Mouse (Mus musculus): ENCODE data around the gene Zic2. TPM values are rescaled to one million over a fixed set of nuclear protein-coding genes. Genes with fewer than 3 reads are reported as not detected.
A peak's percentile ranks its signal among the peaks of the same experiment; 100 is the strongest.

Gene Zic2
- total and polyA plus RNA-seq, 2 experiments: not detected

DNA sequence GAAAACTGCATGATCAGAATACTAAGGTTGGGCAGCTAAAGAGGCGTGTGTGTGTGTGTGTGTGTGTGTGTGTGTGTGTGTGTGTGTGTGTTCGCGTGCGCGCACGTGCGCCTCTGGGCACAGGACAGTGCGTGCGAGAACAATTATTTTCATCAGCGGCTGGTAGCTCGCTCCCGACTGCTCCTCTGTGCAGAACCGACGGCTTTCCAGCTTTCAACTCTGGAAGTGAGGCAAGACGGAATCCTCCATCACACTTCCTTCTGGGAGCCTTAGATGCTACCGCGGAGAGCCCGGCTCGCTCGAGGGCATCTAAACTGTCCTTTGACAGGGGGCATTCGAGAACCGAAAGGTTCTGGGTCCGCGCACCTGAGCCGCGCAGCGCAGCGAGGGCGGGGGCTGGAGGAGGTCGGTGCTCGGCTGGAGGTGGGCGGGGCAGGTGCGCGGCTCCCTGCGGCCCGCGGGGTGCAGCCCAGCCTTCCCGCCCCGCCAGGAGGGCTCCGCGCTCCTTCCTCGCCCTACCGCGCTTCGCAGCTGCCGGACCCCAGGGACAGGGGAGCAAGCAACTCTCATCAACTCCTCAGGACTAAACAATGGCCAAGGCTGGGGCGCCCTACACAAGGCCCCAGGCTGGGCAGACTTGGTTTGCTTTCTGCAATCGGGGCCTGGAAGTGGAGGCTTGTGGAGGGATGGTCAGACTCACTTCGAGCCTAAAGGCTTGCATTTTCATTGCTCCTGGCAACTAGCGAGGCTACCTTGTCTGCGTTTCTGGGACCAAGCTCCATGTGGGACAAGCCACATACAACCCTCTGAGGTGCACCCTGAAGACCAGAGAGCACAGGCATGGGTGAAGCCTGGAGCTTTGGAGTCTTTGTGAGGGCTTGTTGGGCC is 15.4 kb downstream of the Zic2 start, which contains the start of gene Gm10837:
TSS of gene Gm10837 (plus strand) at position 146 of the 888 bp plus-strand sequence.
- TF ChIP-seq CTCF (IDR thresholded peaks at IDR 0.05; ENCODE audit: low read depth, low read length): no peak
- TF ChIP-seq POLR2A (IDR thresholded peaks at IDR 0.05; ENCODE audit: extremely low read depth, insufficient read depth, low read length): no peak
- H3K4me1 ChIP-seq (ENCODE audit: control insufficient read depth, insufficient read depth, low read length): no peaks in the 10 kb centered on the region; the same call in 1 of the 2 replicates
- H3K36me3 ChIP-seq (ENCODE audit: control insufficient read depth, insufficient read depth, low read length): no peaks in the 10 kb centered on the region
- H3K27ac ChIP-seq (replicated peaks; ENCODE audit: insufficient read depth, low read depth, low read length): no peak within 1 kb of the TSS
- H3K4me3 ChIP-seq (ENCODE audit: insufficient read depth, low read depth, low read length): no peak within 1 kb of the TSS
- no peak for DNase-seq (ENCODE audit: extremely low read depth, low read depth, low spot score)
- 5% methylated on average over 51 of the region's 51 CpGs for WGBS
- H3K79me2 ChIP-seq (ENCODE audit: control insufficient read depth, insufficient read depth, low read length): no peaks in the 10 kb centered on the region
- peaks cover 19% of the 10 kb centered on the region for H3K27me3 ChIP-seq (ENCODE audit: control insufficient read depth, insufficient read depth, low read length)
- no peak within 1 kb of the TSS for H3K9ac ChIP-seq (ENCODE audit: low read depth, low read length)

DNA sequence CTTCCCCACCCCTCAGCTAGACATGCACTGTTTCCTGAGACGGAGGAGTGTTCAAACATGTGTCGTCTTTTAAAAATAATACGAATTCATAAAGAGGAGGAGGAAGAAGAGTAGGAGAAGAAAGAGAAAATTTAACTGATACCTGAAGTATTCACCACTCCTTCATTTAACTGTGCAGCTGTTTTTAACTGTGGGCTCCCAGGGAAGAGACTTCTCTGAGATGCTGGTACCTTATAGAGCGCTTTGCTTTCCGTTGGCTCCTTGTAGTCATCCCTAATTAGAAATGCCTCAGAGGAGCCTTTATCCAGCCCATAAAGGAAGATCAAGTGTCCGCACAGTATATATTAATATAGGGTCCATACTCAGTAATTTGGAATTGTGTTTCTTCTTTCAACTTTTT is 16.3 kb downstream of the Zic2 start:
- no peak for TF ChIP-seq CTCF (IDR thresholded peaks at IDR 0.05; ENCODE audit: low read depth, low read length)
- no peak for TF ChIP-seq POLR2A (IDR thresholded peaks at IDR 0.05; ENCODE audit: extremely low read depth, insufficient read depth, low read length)
- H3K27ac ChIP-seq (replicated peaks; ENCODE audit: insufficient read depth, low read depth, low read length): no peak overlapping the region
- no peak overlapping the region for H3K4me3 ChIP-seq (ENCODE audit: insufficient read depth, low read depth, low read length)
- peaks cover 19% of the 10 kb centered on the region for H3K27me3 ChIP-seq (ENCODE audit: control insufficient read depth, insufficient read depth, low read length)
- H3K9ac ChIP-seq (ENCODE audit: low read depth, low read length): no peak overlapping the region
- no peaks in the 10 kb centered on the region for H3K36me3 ChIP-seq (ENCODE audit: control insufficient read depth, insufficient read depth, low read length)
- no peak for DNase-seq (ENCODE audit: extremely low read depth, low read depth, low spot score)
- H3K79me2 ChIP-seq (ENCODE audit: control insufficient read depth, insufficient read depth, low read length): no peaks in the 10 kb centered on the region
- no peaks in the 10 kb centered on the region; the same call in 1 of the 2 replicates for H3K4me1 ChIP-seq (ENCODE audit: control insufficient read depth, insufficient read depth, low read length)
- WGBS: 90% methylated on average over 6 of the region's 6 CpGs

DNA sequence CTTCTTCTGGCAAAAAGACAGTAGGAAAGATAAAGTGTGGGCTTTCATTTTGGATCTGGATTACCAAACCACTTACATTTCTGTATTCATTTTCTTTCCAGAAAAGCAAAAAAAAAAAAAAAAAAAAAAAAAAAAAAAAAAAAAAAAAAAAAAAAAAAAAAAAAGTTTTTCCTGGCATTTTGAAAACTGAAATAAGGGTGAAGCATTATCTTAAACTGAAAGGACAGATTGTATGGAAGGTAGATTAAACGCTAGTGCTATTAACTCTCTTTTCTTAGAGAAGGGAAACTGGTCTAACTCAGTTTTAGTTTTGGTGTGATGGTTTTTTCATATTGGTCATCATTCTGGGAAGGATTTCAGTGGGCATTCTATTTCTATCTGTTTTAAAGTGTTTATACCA is 16.8 kb downstream of the Zic2 start:
- H3K27me3 ChIP-seq (ENCODE audit: control insufficient read depth, insufficient read depth, low read length): peaks cover 19% of the 10 kb centered on the region
- no peak overlapping the region for H3K4me3 ChIP-seq (ENCODE audit: insufficient read depth, low read depth, low read length)
- H3K36me3 ChIP-seq (ENCODE audit: control insufficient read depth, insufficient read depth, low read length): no peaks in the 10 kb centered on the region
- TF ChIP-seq POLR2A (IDR thresholded peaks at IDR 0.05; ENCODE audit: extremely low read depth, insufficient read depth, low read length) (no peak), CTCF (IDR thresholded peaks at IDR 0.05; ENCODE audit: low read depth, low read length) (no peak)
- H3K79me2 ChIP-seq (ENCODE audit: control insufficient read depth, insufficient read depth, low read length): no peaks in the 10 kb centered on the region
- no peak for DNase-seq (ENCODE audit: extremely low read depth, low read depth, low spot score)
- no peak overlapping the region for H3K27ac ChIP-seq (replicated peaks; ENCODE audit: insufficient read depth, low read depth, low read length)
- 63% methylated on average over 1 of the region's 1 CpGs for WGBS
- H3K9ac ChIP-seq (ENCODE audit: low read depth, low read length): no peak overlapping the region
- H3K4me1 ChIP-seq (ENCODE audit: control insufficient read depth, insufficient read depth, low read length): no peaks in the 10 kb centered on the region; the same call in 1 of the 2 replicates

GRCm38 (mm10) chr14:122509058-122509457 is 33.8 kb downstream of the Zic2 start:
- H3K79me2 ChIP-seq (ENCODE audit: control insufficient read depth, insufficient read depth, low read length): no peaks in the 10 kb centered on the region
- 18% methylated on average over 2 of the region's 2 CpGs for WGBS
- no peak overlapping the region for H3K27ac ChIP-seq (replicated peaks; ENCODE audit: insufficient read depth, low read depth, low read length)
- DNase-seq (ENCODE audit: extremely low read depth, low read depth, low spot score): peak; percentile 36
- no peaks in the 10 kb centered on the region; the same call in 1 of the 2 replicates for H3K27me3 ChIP-seq (ENCODE audit: control insufficient read depth, insufficient read depth, low read length)
- H3K9ac ChIP-seq (ENCODE audit: low read depth, low read length): no peak overlapping the region
- H3K4me3 ChIP-seq (ENCODE audit: insufficient read depth, low read depth, low read length): no peak overlapping the region
- H3K36me3 ChIP-seq (ENCODE audit: control insufficient read depth, insufficient read depth, low read length): no peaks in the 10 kb centered on the region
- no peak for TF ChIP-seq POLR2A (IDR thresholded peaks at IDR 0.05; ENCODE audit: extremely low read depth, insufficient read depth, low read length)
- H3K4me1 ChIP-seq (ENCODE audit: control insufficient read depth, insufficient read depth, low read length): peaks cover 4% of the 10 kb centered on the region; the same call in 1 of the 2 replicates

- Histone ChIP-seq H3K27me3 (ENCODE audit: control insufficient read depth, insufficient read depth, low read length) (no peaks in the 10 kb centered on the region; the same call in 1 of the 2 replicates), H3K9ac (ENCODE audit: low read depth, low read length) (no peak overlapping the region), H3K4me3 (ENCODE audit: insufficient read depth, low read depth, low read length) (no peak overlapping the region), H3K79me2 (ENCODE audit: control insufficient read depth, insufficient read depth, low read length) (no peaks in the 10 kb centered on the region), H3K36me3 (ENCODE audit: control insufficient read depth, insufficient read depth, low read length) (no peaks in the 10 kb centered on the region), H3K4me1 (ENCODE audit: control insufficient read depth, insufficient read depth, low read length) (peaks cover 4% of the 10 kb centered on the region; the same call in 1 of the 2 replicates), H3K27ac (replicated peaks; ENCODE audit: insufficient read depth, low read depth, low read length) (no peak overlapping the region)
- 17% methylated on average over 3 of the region's 3 CpGs for WGBS
- DNase-seq (ENCODE audit: extremely low read depth, low read depth, low spot score): peak; percentile 94
- no peak for TF ChIP-seq POLR2A (IDR thresholded peaks at IDR 0.05; ENCODE audit: extremely low read depth, insufficient read depth, low read length)
- TF ChIP-seq CTCF (IDR thresholded peaks at IDR 0.05; ENCODE audit: low read depth, low read length): no peak
Observed at GRCm38 (mm10) chr14:122511519-122511918, 36.3 kb downstream of the Zic2 start.
